Mouse (Mus musculus): ENCODE data around the gene Olfr285. TPM values are rescaled to one million over a fixed set of nuclear protein-coding genes. Genes with fewer than 3 reads are reported as not detected.

Olfr285 gene
- not detected in 2 replicates for polyA plus RNA-seq (2012; rRNA removed)

DNA sequence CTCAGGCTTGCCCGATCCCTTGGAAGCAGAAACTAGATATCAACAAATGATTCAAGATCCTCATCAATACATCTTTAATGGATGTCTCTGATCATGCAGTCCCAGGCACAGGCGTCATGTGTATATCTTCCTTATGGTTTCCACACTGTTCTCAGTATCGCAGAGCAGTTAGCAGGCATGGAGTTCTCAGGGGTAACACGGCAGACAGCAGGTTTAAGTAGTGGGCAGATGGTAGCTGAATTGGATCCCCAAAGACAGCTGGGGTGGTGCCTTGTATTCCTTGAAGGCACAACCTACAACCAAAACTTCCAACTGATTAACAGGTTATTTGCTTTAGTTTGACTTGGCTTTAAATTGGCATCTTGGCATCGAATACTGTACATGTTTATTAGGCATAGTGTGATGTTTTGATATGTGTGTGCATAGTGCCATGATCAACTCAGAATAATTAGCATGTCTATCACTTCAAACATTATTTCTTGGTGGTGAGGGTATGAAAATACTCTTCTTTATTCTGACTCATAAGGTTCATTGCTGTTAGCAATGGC is at the start of gene Olfr285:
TSS of gene Olfr285 (minus strand) at position 177 of the 548 bp plus-strand sequence.
- DNase-seq (ENCODE audit: low spot score) = no peak

DNA sequence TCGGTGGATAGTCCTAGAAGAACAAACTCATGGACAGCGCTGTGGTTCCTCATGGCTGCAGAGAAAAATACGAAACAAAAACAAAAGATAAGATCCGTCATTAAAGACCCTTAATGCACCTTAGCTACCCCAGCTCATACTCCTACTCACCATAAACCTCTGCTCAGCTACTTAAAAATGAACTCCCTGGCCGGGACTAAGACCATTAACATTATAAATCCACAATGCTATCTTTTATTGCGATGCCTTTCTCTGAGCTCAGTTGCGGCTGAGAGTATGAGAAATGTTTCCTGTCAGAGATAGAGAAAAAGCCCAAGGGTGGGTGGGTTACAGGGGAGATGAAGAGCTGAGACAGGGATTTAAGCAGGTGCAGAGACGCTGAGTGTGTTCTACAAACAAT is 23.7 kb upstream of the Olfr285 start, which contains the start of gene Olfr284:
TSS of gene Olfr284 (minus strand) at position 101 of the 400 bp plus-strand sequence.
- DNase-seq (ENCODE audit: low spot score) = no peak

- no peak for DNase-seq (ENCODE audit: low spot score)
Measured at GRCm38 (mm10) chr15:98315703-98316102, 1.4 kb downstream of the Olfr285 start.

- DNase-seq (ENCODE audit: low spot score) = peak; percentile 42
Measured at GRCm38 (mm10) chr15:98295628-98296551, 21.3 kb downstream of the Olfr285 start, which contains the start of gene Zfp641. Gene Zfp641 (minus strand): TSS chr15:98296161.

- no peak for DNase-seq (ENCODE audit: low spot score)
Measured at GRCm38 (mm10) chr15:98293651-98294050, 23.5 kb downstream of the Olfr285 start.

- no peak for DNase-seq (ENCODE audit: low spot score)
Measured at GRCm38 (mm10) chr15:98288566-98288965, 28.6 kb downstream of the Olfr285 start.

GRCm38 (mm10) chr15:98286418-98286817 is 30.7 kb downstream of the Olfr285 start:
- no peak for DNase-seq (ENCODE audit: low spot score)

Other genes starting within 250 kb of the Olfr285 start
- gene Pfkm, start 224.8 kb downstream of the Olfr285 start, polyA plus RNA-seq (2012; rRNA removed) = 69.9 TPM in 2 replicates
- gene Senp1, start 223.6 kb downstream of the Olfr285 start, polyA plus RNA-seq (2012; rRNA removed) = 18.4 and 20.0 TPM in 2 replicates
- gene Asb8, start 151.7 kb downstream of the Olfr285 start, polyA plus RNA-seq (2012; rRNA removed) = 56.1 and 59.9 TPM in 2 replicates
- gene Ccdc184, start 150.2 kb downstream of the Olfr285 start, polyA plus RNA-seq (2012; rRNA removed) = 3.6 and 4.2 TPM in 2 replicates
- not detected in 2 replicates for gene Olfr288, start 121.8 kb downstream of the Olfr285 start, polyA plus RNA-seq (2012; rRNA removed)
- not detected in 2 replicates for gene Gm44579, start 96.4 kb downstream of the Olfr285 start, polyA plus RNA-seq (2012; rRNA removed)
- 0.04 TPM in 1 of 2 replicates, not detected in the other for gene Olfr287, start 96.3 kb downstream of the Olfr285 start, polyA plus RNA-seq (2012; rRNA removed)
- gene Olfr286, start 82.9 kb downstream of the Olfr285 start, polyA plus RNA-seq (2012; rRNA removed) = not detected in 2 replicates
- not detected in 2 replicates for gene H1fnt, start 60.1 kb downstream of the Olfr285 start, polyA plus RNA-seq (2012; rRNA removed)
- gene Zfp641, start 21.2 kb downstream of the Olfr285 start, polyA plus RNA-seq (2012; rRNA removed) = 22.6 and 23.1 TPM in 2 replicates
- not detected in 2 replicates for gene Olfr284, start 23.6 kb upstream of the Olfr285 start, polyA plus RNA-seq (2012; rRNA removed)
- not detected in 2 replicates for gene Olfr283, start 63.6 kb upstream of the Olfr285 start, polyA plus RNA-seq (2012; rRNA removed)
- not detected in 2 replicates for gene Olfr282, start 113.9 kb upstream of the Olfr285 start, polyA plus RNA-seq (2012; rRNA removed)
- gene Olfr281, start 135.2 kb upstream of the Olfr285 start, polyA plus RNA-seq (2012; rRNA removed) = not detected in 2 replicates
- gene OR5BS1P, start 152.5 kb upstream of the Olfr285 start, polyA plus RNA-seq (2012; rRNA removed) = 0.01 TPM in 1 of 2 replicates, not detected in the other
- gene Lalba, start 165.4 kb upstream of the Olfr285 start, polyA plus RNA-seq (2012; rRNA removed) = not detected in 2 replicates
- gene Olfr279, start 175.0 kb upstream of the Olfr285 start, polyA plus RNA-seq (2012; rRNA removed) = not detected in 2 replicates
- gene Kansl2, start 216.9 kb upstream of the Olfr285 start, polyA plus RNA-seq (2012; rRNA removed) = 38.2 and 42.7 TPM in 2 replicates